Mouse (Mus musculus) lung, postnatal 0 days (tissue): Measurements from ENCODE around the gene Fjx1. TPM values are rescaled to one million over a fixed set of nuclear protein-coding genes. Genes with fewer than 3 reads are reported as not detected.

Experiments
- ATAC-seq: fragments of 200-750 bp; cut with Nextera tagmentation; 2 replicates; pipeline ENCODE4 v1.8.0; 2017; ENCODE audit warnings: moderate library complexity
- DNase-seq: peaks from one replicate; pipeline ENCODE4 v3.0.0-alpha.2; 2016; ENCODE audit warnings: low spot score
- H3K27ac ChIP-seq: fragments of 300-500 bp; sonication (generic); 2 replicates; pipeline ENCODE4 v1.5.1; 2014; ENCODE audit warnings: antibody characterized with exemption, mild to moderate bottlenecking, low read length, mixed read lengths
- H3K27me3 ChIP-seq: fragments of 300-500 bp; sonication (generic); replicated peaks from 2 replicates; pipeline ENCODE4 v1.6.1; 2014; ENCODE audit warnings: low read length, mixed read lengths; ENCODE audit not compliant: insufficient read depth
- H3K36me3 ChIP-seq: fragments of 300-500 bp; sonication (generic); 2 replicates; pipeline ENCODE4 v1.6.1; 2014; ENCODE audit warnings: low read length, mixed read lengths; ENCODE audit not compliant: insufficient read depth
- H3K4me1 ChIP-seq: fragments of 300-500 bp; sonication (generic); 2 replicates; pipeline ENCODE4 v1.6.1; 2014; ENCODE audit warnings: antibody characterized with exemption, low read depth, low read length, mixed read lengths; ENCODE audit not compliant: insufficient read depth
- H3K4me2 ChIP-seq: fragments of 300-500 bp; sonication (generic); replicated peaks from 2 replicates; pipeline ENCODE4 v1.6.1; 2014; ENCODE audit warnings: low read depth, mild to moderate bottlenecking, low read length, moderate library complexity, mixed read lengths
- H3K4me3 ChIP-seq: fragments of 300-500 bp; sonication (generic); 2 replicates; pipeline ENCODE4 v1.5.1; 2014; ENCODE audit warnings: low read depth, low read length
- H3K9ac ChIP-seq: fragments of 300-500 bp; sonication (generic); replicated peaks from 2 replicates; pipeline ENCODE4 v1.6.1; 2014; ENCODE audit warnings: low read depth, mild to moderate bottlenecking
- H3K9me3 ChIP-seq: fragments of 300-500 bp; sonication (generic); 2 replicates; pipeline ENCODE4 v1.6.1; 2016; ENCODE audit warnings: low read length, mixed read lengths
- CTCF ChIP-seq: IDR thresholded peaks from 2 replicates; pipeline ENCODE4 v1.5.1; 2016; ENCODE audit warnings: antibody characterized with exemption, mild to moderate bottlenecking
- EP300 ChIP-seq: IDR thresholded peaks from 2 replicates; pipeline ENCODE4 v1.6.1; 2016; ENCODE audit warnings: antibody characterized with exemption, mild to moderate bottlenecking, control low read depth
- WGBS: fragments of 180-500 bp; shearing (Covaris S2); extraction: QIAGEN DNeasy Blood & Tissue Kit; methylation state at CpG from one replicate; pipeline ENCODE4 v1.1.7; 2014; 5-methylcytosine and 5-hydroxymethylcytosine counted together
- polyA plus RNA-seq: library from polyadenylated mRNA; unstranded; fragments of >200 nt; fragmentation: Nextera tagmentation; extraction: Ambion mirVana; gene quantifications from 2 replicates; pipeline ENCODE4 v1.2.1, GENCODE M21; 2015

Gene Fjx1
- polyA plus RNA-seq, 1 experiment from 2014 or later = 7.3 TPM

GRCm38 (mm10) chr2:102449630-102450247 is 2.6 kb downstream of the Fjx1 start:
- Histone ChIP-seq H3K36me3 (no peaks in the 10 kb centered on the region), H3K9ac (no peak overlapping the region), H3K27ac (no peak overlapping the region), H3K4me3 (peak overlapping the region; percentile 65), H3K4me1 (peaks cover 9% of the 10 kb centered on the region), H3K27me3 (peaks cover 3% of the 10 kb centered on the region; the same call in 1 of the 2 replicates), H3K9me3 (no peaks in the 10 kb centered on the region), H3K4me2 (peak overlapping the region; percentile 99)
- ATAC-seq = no peak
- peak; percentile 34 for DNase-seq
- WGBS = 6% methylated on average over 17 of the region's 17 CpGs
- TF ChIP-seq CTCF = no peak
- no peak for TF ChIP-seq EP300

GRCm38 (mm10) chr2:102449056-102449455 is 3.2 kb downstream of the Fjx1 start:
- Histone ChIP-seq H3K27me3 (peaks cover 3% of the 10 kb centered on the region; the same call in 1 of the 2 replicates), H3K4me1 (peaks cover 9% of the 10 kb centered on the region), H3K4me3 (no peak overlapping the region), H3K36me3 (no peaks in the 10 kb centered on the region), H3K9ac (no peak overlapping the region), H3K9me3 (no peaks in the 10 kb centered on the region), H3K27ac (no peak overlapping the region), H3K4me2 (no peak overlapping the region)
- WGBS = 67% methylated on average over 1 of the region's 1 CpGs
- TF ChIP-seq CTCF (no peak), EP300 (no peak)
- no peak for ATAC-seq
- no peak for DNase-seq

- no peaks in the 10 kb centered on the region for H3K36me3 ChIP-seq
- no peak overlapping the region for H3K9ac ChIP-seq
- ATAC-seq = no peak
- WGBS = 83% methylated on average over 7 of the region's 7 CpGs
- peaks cover 9% of the 10 kb centered on the region for H3K4me1 ChIP-seq
- TF ChIP-seq EP300 (no peak), CTCF (no peak)
- H3K4me3 ChIP-seq = no peak overlapping the region
- DNase-seq = no peak
- no peak overlapping the region for H3K27ac ChIP-seq
- no peak overlapping the region for H3K4me2 ChIP-seq
- H3K27me3 ChIP-seq = peaks cover 3% of the 10 kb centered on the region; the same call in 1 of the 2 replicates
- H3K9me3 ChIP-seq = no peaks in the 10 kb centered on the region
Observed at GRCm38 (mm10) chr2:102447831-102448230, 4.5 kb downstream of the Fjx1 start.

GRCm38 (mm10) chr2:102446851-102447250 is 5.4 kb downstream of the Fjx1 start:
- TF ChIP-seq EP300 = no peak
- no peak for TF ChIP-seq CTCF
- peaks cover 3% of the 10 kb centered on the region; the same call in 1 of the 2 replicates for H3K27me3 ChIP-seq
- H3K27ac ChIP-seq = no peak overlapping the region
- peaks cover 9% of the 10 kb centered on the region for H3K4me1 ChIP-seq
- no peak overlapping the region for H3K4me3 ChIP-seq
- no peaks in the 10 kb centered on the region for H3K9me3 ChIP-seq
- no peak for DNase-seq
- 49% methylated on average over 4 of the region's 4 CpGs for WGBS
- H3K36me3 ChIP-seq = no peaks in the 10 kb centered on the region
- ATAC-seq = no peak
- H3K9ac ChIP-seq = no peak overlapping the region
- H3K4me2 ChIP-seq = no peak overlapping the region

- no peaks in the 10 kb centered on the region for H3K27me3 ChIP-seq
- DNase-seq (no peak), ATAC-seq (no peak)
- H3K4me1 ChIP-seq = no peaks in the 10 kb centered on the region
- no peak for TF ChIP-seq EP300
- TF ChIP-seq CTCF = no peak
- WGBS = 59% methylated on average over 8 of the region's 8 CpGs
- H3K36me3 ChIP-seq = no peaks in the 10 kb centered on the region
- H3K27ac ChIP-seq = no peak overlapping the region
- H3K9me3 ChIP-seq = no peaks in the 10 kb centered on the region
- H3K4me3 ChIP-seq = no peak overlapping the region
- H3K9ac ChIP-seq = no peak overlapping the region
- H3K4me2 ChIP-seq = no peak overlapping the region
Observed at GRCm38 (mm10) chr2:102437357-102438030, 14.8 kb downstream of the Fjx1 start.

- no peak for ATAC-seq
- WGBS = 65% methylated on average over 1 of the region's 1 CpGs
- no peak overlapping the region for H3K4me3 ChIP-seq
- H3K4me2 ChIP-seq = no peak overlapping the region
- TF ChIP-seq EP300 (no peak), CTCF (no peak)
- H3K4me1 ChIP-seq = no peaks in the 10 kb centered on the region
- no peaks in the 10 kb centered on the region for H3K9me3 ChIP-seq
- no peaks in the 10 kb centered on the region for H3K36me3 ChIP-seq
- DNase-seq = no peak
- H3K27ac ChIP-seq = no peak overlapping the region
- no peak overlapping the region for H3K9ac ChIP-seq
- H3K27me3 ChIP-seq = no peaks in the 10 kb centered on the region
Observed at GRCm38 (mm10) chr2:102433879-102434278, 18.4 kb downstream of the Fjx1 start.
